Mouse (Mus musculus): ENCODE measurements around the gene Muc4.

Muc4 gene

DNA sequence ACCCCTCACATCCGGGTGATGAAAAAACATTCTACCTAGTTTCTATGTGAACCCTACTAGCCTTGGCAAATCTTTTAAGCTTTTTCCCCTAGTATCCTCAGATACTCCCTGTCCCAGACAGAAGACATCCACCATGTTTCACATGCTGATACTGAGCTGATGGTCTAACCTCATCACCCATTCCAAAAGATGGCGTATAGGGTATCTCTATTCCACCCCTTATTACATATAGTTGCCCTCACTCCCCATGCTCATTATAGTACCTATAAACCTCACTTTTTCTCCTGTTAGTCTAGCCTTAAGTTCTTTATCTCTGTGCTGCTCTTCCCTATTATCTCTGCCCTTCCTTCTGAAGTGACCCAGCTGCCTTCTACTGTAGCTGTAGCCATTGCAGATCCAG is at the start of gene Muc4:
TSS of gene Muc4 (plus strand) at position 301 of the 400 bp plus-strand sequence.
- no peak for DNase-seq (ENCODE audit: low spot score)

DNA sequence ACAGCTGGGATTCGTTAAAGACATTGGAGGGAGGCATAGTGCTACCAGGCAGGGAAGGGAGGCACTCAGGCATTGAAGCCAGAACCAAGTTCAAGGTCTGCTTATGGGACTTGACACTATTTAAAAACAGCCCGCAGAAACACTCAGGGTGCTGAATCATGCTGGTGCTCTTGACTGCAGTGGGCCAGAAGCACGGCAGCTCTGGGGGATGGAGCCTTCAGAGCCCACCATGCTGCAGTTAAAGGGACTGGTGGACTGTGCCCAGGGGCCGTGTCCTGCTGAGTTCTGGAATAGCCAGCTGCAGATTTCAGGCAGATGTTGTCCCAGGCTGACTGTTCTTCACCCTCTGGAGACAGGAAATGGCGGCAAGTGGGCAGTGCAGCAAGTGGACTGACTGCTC is 49.7 kb upstream of the Muc4 start:
- no peak for DNase-seq (ENCODE audit: low spot score)

DNA sequence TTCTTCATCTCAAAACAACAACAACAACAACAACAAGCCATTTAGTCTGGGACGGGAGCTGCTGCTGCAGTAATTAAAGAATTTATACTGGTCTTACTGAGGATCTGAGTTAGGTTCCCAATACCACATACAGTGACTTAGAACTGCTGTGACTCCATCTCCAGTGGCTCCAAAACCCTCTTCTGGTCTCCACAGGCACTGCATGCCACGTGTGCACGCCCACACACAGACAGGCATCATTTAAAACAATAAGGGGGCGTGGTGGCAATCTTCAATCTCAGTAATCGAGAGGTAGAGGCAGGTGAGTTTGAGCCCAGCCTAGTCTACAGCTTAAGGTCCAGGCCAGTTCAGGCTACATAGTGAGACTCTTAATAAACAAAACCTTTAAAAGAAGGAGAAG is 48.5 kb upstream of the Muc4 start:
- no peak for DNase-seq (ENCODE audit: low spot score)

DNA sequence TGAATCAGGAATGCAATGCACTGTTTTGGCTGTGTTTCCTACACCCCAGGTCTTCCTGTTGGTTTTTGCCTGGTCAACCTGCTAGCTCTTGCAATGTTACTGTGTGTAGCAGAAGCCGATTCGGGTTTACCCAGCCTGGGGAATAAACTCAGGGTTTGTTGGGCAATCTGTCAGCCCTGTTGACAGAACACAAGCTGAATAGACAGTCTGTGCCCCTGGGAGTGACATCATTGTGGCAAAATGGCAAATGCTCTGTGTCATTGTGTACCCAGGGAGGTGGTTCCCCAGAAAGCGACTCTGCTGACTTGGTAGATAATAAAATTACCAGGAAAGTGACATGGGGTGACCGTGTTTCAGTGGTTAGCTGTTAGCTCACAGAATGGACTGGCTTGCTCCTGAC is 46.9 kb upstream of the Muc4 start:
- no peak for DNase-seq (ENCODE audit: low spot score)

DNA sequence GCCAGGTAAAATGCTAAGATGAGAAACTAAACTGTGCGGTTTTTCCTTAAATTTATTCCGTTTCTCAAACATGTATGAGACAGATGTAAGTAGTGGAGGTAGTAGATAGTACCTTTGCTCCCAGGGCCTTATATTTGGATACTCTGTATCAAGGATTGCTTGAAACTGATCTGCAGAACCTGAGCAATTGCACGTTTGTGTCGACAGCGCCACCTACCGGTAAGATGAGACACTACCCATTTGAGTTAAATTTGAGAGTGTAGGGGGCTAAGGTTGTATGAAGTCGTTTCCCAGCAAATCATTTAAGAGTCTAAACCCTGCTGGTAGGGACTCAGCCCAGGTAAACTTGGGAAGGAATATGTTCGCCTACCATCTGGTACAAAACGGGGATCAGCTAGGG is 46.2 kb upstream of the Muc4 start:
- DNase-seq (ENCODE audit: low spot score), result peak; percentile 62

DNA sequence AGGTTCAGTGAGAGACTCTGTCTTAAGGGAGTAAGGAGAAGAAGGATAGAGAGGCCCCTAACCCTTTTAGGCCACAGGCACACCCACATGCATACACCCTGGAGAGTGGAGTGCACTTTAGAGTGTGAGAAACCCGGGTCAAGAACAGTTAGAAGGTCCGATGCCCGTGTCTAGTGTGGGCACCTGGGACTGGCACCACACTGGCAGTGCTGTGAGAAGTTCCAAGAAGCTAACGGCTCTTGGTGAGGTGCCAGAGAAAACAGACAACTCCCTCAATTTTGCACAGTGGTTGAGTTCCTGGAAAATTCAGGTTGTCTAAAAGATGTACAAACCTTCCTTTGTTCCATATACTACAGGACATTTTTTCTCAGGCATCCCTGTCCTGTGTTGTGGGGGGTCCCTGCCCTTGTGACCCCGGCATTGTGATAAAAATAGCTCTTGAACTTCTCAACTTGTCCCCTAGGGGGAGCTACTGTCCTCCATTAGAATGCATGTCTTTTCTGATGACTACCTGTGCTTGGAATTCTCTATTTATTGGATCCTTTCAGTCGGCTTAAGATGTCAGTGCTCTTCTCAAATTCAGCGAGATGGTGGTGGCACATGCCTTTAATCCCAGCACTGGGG is 38.7 kb upstream of the Muc4 start:
- peak; percentile 26 for DNase-seq (ENCODE audit: low spot score)

DNA sequence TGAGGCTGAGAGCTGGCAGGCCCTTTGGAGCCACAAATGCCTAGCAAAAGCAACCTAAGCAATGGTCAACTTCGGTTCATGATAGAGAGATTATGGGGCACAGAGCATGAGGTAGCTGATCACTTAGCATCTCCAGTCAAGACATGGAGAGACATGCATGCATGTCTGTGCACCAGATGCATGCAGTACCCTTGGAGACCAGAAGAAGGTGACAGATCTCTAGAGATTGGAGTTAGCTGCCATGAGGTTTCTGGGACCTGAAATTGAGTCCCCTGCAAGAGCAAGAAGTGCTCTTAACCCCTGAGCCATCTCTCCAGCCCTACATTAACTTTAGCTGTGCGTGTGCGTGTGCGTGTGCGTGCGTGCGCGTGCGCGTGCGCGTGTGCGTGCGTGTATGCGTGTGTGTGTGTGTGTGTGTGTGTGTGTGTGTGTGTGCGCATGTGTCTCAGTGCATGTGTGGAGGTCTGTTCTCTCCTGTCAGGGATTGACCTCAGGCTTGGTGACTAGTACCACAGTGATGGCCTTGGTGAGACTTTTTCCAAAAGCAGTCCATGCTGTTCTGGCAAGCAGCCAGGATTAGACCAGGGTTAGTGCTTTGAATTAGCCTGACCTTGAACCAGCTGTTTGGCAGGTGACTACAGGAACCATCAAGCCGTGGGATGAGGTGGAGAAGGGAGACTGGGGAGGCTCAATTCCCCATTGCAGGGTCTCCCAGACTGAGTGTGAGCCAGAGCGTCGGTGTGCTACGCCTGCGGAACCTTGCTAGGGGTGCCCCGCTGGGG is 37.8 kb upstream of the Muc4 start:
- DNase-seq (ENCODE audit: low spot score), result no peak

DNA sequence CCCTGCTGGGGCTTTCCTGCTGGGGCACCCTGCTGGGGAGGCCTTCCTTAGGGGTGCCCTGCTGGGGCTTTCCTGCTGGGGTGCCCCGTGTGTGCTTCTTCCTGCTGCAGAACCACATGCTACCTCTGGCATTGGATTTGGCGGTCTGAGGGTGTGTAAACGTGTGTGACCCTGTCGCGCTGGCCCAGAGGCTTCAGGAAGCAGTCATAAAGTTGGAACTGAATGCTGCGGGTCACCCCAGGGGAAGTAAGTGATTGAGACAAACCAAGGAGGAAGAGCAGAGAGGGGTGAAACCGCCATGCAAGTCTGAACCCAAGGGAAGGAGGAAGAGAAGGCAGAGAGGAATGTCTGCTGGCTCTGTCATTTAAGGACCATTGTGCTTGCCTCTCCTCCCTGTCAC is 37.1 kb upstream of the Muc4 start:
- DNase-seq (ENCODE audit: low spot score), result no peak

DNA sequence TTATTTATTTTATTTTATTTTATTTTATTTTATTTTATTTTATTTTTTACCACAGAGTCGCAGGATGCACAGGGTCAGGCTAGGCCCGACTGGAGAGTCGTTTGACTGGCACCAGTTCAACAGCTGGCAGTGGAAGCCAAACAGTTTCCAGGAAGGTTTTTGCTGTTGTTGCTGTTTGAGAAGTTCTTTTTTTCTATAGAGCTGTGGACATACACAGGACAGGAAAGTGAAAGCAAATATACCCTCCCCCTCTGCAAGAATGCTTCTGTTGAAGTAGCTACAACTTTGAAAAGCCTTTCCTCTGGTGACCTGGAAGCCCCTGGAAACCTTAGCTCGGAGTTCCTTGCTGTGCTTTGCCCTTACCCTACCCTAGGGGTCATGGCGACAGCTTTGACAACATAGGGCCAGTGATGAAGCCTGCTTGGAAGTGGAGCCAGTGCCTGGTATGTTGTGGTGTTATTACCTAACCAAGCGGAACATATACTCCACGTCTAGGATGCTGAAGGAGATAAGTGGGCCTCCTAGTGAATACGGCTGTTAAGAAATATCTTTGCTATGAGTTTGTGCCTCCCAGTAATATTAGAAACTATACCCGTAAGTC is 32.3 kb upstream of the Muc4 start:
- no peak for DNase-seq (ENCODE audit: low spot score)

DNA sequence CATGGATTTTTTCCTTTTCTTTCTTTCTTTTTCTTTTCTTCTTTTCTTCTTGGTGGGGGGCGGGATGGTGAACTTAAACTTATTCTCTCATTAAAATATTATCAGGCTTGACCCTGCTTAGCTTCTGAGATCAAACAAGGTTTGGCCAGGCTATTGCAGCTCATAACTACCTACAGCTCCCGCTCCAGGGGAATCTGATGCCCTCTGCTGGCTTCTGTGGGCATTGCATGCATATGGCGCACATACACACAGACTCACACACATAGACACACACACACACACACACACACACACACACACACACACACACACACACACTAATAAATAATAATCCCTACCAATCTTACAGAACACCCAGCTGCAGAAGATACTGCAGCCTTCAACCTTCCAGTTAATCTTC is 30.1 kb upstream of the Muc4 start:
- DNase-seq (ENCODE audit: low spot score), result no peak

DNA sequence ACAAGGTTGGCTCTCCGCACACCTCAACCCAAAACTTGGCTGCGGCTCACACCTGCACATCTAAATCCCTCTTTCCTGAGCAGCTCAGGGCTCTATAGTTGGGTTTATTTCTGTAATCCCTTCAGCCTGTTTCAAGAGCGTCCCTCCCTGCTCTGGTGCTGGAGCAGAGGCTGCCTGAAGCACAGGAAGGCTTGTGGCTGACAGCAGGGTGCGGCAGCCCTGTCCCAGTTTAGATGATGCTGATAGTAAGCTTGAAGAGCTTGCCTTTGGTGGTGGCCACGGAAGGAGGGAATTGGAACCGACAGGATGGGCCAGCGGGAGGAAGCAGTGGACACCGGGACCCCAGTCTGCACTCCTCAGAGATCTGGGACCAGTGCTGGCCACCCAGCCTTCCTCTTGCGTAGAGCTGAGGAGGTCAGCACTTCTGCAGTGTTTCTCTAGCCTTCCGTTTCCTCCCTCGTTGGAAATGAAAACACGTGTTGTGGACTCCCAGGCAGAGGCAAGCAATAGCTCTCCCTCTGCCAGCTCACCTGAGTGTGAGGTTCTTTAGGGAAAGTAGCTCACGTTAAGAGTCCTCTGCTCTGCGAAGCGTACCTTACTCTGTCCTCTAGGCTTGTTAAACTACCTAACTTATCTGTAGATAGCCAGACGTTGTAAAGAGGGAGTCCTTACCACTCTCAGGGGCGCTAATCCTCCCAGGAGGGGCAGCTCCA is 28.4 kb upstream of the Muc4 start:
- no peak for DNase-seq (ENCODE audit: low spot score)

DNA sequence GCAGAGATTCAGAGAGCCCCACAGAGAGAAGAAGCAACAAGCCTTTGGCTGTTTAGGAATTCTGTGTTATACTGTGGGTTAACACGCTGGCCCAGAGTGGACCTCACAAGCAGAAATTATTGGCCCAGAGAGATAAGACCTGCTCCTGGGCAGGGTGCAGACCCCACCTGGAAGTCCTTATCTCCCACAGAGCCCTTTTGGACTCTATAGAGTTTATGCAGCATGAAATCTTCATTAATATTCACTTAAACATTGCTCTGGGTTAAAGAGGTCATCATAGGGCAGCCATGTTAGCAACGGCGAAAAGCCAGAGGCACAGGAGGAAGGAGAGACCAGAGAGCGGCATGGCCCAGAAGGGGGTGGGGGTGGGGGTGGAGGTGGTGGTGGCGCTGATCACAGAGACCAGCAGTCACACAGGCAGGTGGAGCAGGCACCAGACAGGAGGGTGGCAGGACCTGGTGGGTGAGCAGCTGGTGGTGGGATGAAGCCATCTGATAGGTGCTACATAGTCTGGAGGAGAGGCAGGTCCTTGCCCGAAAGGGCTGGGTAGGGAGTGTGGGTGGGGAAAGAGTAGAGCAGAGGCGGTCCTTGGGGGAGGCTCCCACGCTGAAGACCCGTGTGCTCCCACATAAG is 27.7 kb upstream of the Muc4 start:
- no peak for DNase-seq (ENCODE audit: low spot score)

DNA sequence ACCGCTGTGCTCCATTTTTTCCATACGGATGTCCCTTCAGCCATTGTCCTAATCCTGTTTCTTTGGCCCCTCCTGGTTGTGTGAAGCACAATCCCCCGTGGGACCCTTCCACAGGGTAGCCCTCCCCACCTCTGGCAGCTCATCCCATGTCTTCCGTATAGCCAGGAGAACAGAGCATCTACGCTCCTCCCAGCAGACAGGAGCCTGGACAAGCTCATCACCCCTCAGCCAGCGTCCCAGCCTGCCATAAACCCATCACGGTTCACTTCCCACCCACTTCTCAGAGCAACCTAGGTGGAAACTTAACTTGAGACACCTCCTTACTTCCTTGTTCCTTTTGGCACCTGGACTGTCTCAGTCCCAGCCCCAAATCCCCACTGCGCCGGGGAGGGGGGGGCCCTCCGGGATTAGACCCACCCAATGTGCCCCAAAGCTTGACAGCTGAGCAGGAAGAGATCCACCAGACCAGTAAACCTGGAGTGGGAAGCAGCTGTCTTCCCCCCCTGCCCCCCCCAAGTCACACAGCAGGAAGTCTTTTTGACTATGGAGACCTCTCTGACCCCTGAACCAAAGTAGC is 27.1 kb upstream of the Muc4 start:
- DNase-seq (ENCODE audit: low spot score), result no peak

DNA sequence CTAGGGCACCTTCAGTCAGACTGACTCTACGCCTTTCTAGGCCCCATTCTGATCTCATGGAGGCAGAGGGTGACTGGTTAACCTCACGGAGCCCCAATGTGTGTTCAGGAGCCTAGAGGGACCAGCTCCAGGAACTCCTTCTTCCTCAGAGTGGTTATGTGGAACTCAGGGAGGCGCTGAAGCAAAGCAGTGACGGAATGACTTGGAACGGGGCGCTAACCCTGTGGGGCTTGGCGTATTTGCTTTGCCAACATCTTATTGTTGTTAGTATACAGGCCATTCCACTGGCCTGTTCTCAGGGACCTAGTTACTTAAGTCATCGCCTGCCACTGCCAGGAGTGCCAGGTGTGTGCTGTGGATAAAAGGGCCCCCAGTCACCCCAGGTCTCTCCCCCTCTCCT is 26.6 kb upstream of the Muc4 start:
- no peak for DNase-seq (ENCODE audit: low spot score)

DNA sequence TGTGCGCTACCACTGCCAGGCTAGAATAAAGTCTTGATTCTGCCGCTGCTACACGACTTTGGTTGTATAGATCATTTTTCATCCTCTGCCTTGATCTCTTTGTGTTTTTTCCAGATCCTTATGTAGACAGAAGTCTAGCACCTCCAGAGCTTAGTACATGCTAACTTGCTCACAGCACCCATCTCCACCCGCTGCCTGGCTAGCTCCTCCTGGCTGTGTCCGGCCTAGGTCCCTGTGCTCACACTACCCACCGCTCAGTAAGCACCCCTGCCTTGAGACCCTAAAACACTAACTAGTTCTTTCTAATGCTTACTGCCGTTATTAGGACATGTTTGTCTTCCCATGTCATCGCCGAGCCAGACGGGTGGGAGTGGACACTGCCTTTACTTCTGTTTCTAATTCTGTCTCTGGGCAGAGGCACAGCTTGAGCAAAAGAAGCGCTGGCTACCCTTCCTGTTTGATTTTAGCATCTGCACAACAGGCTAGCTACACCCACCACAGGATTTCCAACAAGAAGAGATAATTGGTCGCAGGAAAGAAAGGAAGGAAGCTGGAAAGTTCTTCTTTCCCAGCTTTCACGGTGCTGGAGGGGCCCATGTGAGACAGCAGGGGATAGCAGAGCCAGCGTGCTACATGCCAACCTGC is 25.1 kb upstream of the Muc4 start:
- DNase-seq (ENCODE audit: low spot score), result no peak

DNA sequence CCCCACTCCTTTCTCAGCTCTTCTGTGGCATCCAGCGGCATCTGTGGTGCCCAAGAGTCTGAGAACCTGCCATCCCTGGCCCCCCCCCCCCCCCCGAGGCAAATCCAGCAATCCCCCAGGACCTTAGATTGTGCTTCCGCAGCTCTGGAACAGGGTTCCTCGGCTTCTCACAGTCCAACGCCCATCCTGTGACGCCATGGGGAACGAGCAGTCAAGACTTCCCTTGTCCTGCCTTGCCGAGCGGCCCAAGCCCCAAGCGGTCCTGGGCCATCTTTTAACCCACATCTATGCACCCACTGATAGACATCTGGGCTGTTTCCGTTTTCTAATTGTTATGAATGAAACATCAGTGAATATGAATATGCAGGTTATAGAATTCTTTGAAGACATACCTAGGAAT is 23.5 kb upstream of the Muc4 start:
- no peak for DNase-seq (ENCODE audit: low spot score)

DNA sequence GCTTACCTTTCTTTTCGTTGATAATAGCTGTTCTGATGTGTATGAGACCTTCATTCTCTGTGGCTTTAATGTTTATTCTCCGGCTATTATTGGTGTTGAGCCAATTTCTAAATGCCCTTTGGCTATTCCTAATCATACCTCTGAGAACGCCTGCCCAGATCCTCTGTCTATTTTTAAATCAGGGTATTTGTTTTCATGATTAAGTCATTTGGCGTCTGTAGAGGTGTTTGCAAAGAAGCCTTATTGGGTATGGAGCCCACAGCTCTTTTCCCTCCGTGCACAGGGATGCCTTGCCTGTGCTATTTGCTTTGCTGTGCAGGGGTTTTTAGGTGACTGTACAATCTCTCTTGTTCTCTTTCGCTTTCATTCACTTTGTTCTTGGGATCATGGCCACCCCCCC is 22.1 kb upstream of the Muc4 start:
- DNase-seq (ENCODE audit: low spot score), result no peak

DNA sequence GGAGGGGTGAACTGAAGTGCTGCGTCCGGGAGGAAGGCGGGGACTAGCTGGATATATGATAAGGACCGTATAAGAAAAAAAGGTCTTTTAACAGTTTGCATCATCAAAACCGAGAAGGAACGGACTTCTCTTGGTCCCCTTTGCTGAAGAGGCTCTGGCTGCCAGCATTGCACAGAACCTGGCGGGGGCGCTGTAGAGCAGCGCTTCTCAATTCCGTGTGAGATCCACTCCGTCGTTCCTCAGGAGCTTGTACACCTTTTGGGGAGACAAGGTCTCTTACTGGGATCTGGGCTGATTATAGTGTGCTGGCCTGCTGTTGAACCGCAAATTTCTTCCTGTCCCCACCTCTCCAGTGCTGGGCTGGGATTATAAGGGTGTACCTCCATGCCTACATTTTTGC is 20.3 kb upstream of the Muc4 start:
- DNase-seq (ENCODE audit: low spot score), result no peak

DNA sequence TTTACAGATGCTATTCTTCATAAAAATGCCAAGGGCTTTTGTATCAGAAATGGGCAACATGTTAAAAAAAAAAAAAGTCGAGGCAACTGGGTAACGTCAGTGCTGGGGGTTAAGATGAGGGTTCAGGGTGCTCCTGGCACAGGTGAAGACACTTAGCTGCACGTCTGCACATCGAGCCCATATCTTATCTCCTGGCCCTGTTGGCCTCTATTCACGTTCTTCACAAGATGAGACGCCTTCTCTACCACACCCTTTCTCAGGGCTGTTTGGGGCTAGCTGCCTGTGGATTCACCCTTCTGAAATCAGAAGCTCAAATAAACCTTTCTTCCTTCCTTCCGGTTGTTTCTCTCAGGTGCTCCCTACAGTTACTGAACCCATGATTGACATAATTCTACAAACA is 12.5 kb upstream of the Muc4 start:
- DNase-seq (ENCODE audit: low spot score), result no peak

DNA sequence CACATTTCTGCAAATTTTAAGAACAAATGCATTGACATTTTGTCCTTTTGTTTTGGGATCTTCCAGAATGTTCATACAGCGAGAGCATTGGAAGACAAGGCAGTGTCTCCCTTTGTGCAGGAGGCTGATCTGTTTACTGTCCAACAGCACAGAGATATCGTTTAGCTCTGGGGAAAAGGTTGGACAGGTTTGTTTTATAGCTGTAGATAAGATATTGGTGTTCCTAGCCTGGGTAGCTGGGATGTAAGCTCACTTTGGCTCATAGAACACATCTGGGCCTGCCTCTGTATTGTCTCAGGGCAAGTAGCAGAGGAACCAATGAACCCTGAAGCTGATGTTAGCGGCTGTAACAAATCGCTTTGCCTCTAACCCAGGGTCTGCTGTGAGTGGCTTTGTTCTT is 11.9 kb upstream of the Muc4 start:
- no peak for DNase-seq (ENCODE audit: low spot score)

DNA sequence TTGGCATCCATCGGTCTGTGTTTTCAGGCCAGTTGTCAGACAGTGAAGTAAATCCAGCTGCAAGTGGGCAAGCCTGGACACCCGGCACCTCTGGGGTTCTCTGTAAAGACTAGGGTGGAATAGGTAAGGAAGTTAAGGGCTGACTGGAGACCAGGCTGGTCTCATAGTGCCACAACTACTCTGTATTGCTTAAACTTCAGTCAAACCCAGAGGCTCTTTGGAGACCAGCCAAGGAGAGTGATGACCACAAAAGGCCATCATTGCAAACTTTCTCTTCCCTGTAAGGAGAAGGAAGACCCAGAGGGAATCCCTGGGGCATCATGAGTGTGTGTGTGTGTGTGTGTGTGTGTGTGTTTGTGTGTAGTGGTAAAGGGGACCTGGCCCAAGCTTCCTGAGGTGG is 11.4 kb upstream of the Muc4 start:
- DNase-seq (ENCODE audit: low spot score), result no peak

DNA sequence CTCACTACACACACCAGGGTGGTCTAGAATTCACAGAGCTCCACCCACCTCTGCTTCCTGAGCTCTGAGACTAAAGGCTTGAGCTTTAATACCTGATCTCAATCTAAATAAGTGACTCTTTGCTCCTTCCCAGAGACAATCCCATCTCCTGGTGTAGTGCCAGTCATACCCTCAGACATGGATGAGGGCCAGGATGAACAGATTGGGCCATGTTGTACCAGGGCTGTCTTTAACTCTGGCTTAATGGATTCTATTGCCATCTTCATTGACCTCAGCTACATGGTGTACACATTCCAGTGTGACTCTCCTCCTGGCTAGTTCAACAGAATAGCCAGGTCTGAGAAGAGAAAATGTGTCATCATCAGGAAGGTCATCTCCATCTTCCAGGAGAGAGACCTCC is 9.2 kb upstream of the Muc4 start:
- no peak for DNase-seq (ENCODE audit: low spot score)
